Mouse (Mus musculus) bone marrow macrophage, adult 2 months (primary cell): Measurements from ENCODE around the gene Tsc22d4. TPM values are rescaled to one million over a fixed set of nuclear protein-coding genes. Genes with fewer than 3 reads are reported as not detected.
"Not testable (repeated sequence)": the region's sequence is repeated elsewhere in the genome, so short reads cannot be mapped to it uniquely, and the experiment has no call there.

Experiments used
- H3K27ac ChIP-seq: 2 replicates; pipeline ENCODE4 v1.5.1; 2012; ENCODE audit warnings: low read depth, low read length; ENCODE audit not compliant: insufficient read depth
- H3K4me1 ChIP-seq: 2 replicates; pipeline ENCODE4 v1.6.1; 2012; ENCODE audit warnings: low read length; ENCODE audit not compliant: control insufficient read depth, insufficient read depth
- H3K4me3 ChIP-seq: 2 replicates; pipeline ENCODE4 v1.5.1; 2012; ENCODE audit warnings: mild to moderate bottlenecking, low read length, moderate library complexity; ENCODE audit not compliant: insufficient read depth
- CTCF ChIP-seq: IDR thresholded peaks from 2 replicates; pipeline ENCODE4 v1.5.1; 2012; ENCODE audit warnings: low read depth, mild to moderate bottlenecking, low read length, moderate library complexity
- POLR2A ChIP-seq: IDR thresholded peaks from 2 replicates; pipeline ENCODE4 v1.6.1; 2012; ENCODE audit warnings: mild to moderate bottlenecking, low read depth, low read length, borderline replicate concordance
- polyA plus RNA-seq: library from polyadenylated mRNA; stranded (reverse); fragments of >200 nt; gene quantifications from 2 replicates; pipeline ENCODE4 v1.2.4, GENCODE M21; 2012; ENCODE audit not compliant: missing spikeins, insufficient read depth, insufficient read length

The Tsc22d4 gene
- polyA plus RNA-seq, 1 experiment = 179 TPM

DNA sequence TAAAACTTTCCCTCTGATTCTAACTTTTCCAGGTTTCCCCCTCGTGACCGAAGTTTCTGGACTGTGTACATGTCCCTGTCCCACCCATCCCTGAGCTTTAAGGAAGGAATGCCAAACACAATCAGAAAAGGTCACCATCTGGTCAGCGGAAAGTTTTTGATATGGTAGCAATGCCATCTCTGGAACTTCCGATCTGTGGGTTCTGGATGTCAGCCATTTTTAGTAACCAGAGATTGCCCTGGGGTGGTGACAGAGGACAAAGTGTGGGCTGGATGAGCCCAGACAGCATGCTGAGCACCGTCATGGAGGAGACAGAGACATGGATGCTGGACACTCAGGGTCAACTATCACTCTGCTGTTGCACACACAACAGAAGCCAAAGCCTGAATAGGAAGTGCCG is 26.4 kb upstream of the Tsc22d4 start:
- Histone ChIP-seq H3K4me1 (peaks cover 33% of the 10 kb centered on the region), H3K27ac (peak overlapping the region; percentile 11; the same call in 1 of the 2 replicates)
- TF ChIP-seq CTCF = no peak
- TF ChIP-seq POLR2A = no peak

DNA sequence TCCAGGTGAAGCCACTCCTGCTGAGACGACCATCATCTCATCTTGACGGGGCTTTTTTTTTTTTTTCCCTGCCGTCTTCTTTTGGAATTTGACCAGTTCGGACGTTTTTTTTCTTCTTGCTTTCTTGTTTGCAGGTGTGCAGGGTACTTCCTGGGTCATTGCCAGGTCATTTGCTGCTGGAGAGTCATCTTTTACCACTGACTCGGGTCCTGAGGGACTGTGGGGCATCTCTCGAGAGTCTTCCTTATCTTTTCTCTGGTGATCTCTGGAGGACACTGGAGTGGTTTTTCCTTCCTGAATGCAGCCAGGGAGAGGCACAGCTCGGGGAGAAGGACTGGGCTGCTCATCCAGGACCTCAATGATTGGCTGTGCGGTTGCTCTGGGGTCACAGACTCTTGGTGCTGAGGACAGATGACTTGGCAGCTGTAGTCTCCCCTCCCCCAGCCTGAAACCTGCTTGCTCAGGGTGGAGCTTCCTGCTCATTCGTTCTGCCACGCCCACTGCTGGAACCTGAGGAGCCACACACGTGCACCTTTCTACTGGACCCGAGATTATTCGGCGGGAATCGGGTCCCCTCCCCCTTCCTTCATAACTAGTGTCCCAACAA is 24.9 kb upstream of the Tsc22d4 start:
- H3K4me3 ChIP-seq, H3K27ac ChIP-seq: not testable (repeated sequence)
- peaks cover 34% of the 10 kb centered on the region for H3K4me1 ChIP-seq

More for the DNA sequence above, 26.4 kb upstream of the Tsc22d4 start:
- H3K4me3 ChIP-seq = no peak overlapping the region

DNA sequence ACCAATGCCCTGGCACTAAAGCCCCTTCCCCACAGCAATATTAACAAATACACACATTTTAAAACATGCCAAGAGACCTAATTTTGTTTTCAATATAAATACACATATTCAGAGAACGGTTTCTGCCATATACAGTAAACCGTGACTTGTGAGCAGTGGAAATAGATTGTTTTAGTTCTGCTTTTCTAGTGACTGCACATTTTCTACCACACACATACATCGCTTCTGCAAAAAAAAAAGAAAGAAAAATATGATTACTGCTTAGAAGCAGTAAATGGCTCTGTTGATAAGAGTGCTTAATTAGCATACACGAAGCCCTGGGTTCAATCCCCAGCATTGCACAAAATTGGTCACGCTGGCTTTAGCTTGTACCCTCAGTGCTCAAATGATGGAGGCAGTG is 21.7 kb upstream of the Tsc22d4 start:
- H3K4me1 ChIP-seq = peaks cover 17% of the 10 kb centered on the region
- H3K4me3 ChIP-seq = no peak overlapping the region
- H3K27ac ChIP-seq = no peak overlapping the region
- TF ChIP-seq CTCF (no peak), POLR2A (no peak)

DNA sequence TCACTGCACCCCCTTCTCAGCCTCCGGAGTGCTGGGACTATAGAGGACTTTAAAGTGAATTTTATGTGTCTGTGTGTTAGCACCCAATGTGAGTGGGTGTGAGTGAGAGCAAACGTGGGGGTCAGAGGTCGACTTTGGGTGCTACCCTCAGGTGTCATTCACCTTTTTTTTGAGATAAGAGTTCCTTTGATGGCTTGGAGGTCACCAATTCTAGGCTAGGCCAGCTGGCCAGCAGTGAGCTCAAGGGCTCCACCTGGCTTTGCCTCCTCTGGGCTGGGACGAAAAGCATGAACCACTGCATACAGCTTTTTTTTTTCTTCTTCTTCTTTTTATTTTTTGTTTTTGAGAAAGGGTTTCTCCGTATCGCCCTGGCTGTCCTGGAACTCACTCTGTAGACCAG is 18.8 kb upstream of the Tsc22d4 start:
- no peak overlapping the region for H3K4me3 ChIP-seq
- peaks cover 7% of the 10 kb centered on the region for H3K4me1 ChIP-seq
- no peak overlapping the region for H3K27ac ChIP-seq
- TF ChIP-seq CTCF (no peak), POLR2A (no peak)

DNA sequence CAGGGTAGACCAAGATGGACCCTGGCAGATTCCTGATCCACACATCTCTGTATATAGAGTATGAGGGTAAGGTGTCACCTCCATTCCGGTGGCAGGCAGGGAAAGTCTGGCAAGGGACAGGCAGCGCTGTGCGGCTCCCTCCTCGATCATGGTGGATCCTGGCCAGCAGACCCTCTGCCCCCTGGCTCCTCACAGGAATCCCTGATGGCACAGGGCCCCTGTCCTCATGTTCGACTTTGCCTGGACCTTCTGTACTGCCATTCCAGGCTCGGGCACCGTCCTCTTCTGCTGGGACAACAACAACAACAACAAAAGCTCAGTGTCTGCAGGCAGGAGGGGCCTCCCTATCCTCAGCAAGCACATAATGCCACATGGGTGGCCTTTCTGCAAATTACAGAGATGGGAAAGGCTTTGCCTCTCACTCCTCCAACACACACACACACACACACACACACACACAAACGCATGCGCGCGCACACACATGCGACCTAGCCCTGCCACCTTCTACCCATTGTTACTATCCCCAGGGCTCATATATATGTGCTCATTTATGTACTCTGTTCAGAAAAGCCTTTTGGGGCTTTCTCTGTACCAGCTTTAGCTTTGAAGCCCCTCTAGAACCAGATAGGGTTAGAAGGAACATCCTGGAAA is 11.8 kb upstream of the Tsc22d4 start:
- Histone ChIP-seq H3K4me1 (peaks cover 9% of the 10 kb centered on the region; the same call in 1 of the 2 replicates), H3K4me3 (no peak overlapping the region), H3K27ac (no peak overlapping the region)
- no peak for TF ChIP-seq POLR2A
- TF ChIP-seq CTCF = no peak

DNA sequence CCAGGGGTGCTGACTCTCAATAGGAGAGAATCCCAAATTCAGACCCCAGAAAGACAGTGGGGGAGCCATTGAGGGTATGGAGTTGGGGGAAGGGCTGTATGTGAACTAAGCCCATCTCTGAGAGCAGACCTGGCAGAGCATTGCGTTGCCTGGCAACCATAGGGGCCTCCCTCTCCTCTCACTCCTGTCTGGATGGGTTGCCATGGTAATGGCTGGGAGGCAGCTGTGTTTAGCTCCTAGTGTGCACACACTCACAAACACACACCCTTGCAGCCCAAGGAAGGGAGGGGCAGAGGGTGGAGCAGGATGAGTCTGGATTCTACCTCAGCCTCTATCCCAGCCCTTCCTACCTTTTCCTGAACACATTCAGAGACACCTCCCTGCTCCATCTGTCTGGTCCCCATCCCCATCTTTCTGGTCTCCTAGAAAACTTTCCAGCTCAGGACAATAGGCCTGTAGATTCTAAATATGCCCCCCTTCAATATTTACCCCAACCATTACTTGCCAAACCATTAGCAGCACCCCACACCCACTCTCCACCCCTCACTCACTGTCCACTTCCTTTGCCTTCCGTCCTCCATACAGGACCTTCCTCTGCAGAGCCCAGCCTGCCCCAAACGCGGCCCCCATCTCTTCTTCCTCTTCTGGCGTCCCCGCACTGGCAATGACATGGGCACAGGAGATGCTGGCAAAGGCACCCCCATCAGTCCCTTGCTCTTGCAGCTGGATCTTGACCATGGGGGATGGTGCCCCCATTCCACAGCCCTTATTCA is 11.1 kb upstream of the Tsc22d4 start:
- no peak for TF ChIP-seq CTCF
- TF ChIP-seq POLR2A = no peak
- no peak overlapping the region for H3K27ac ChIP-seq
- H3K4me3 ChIP-seq = no peak overlapping the region

DNA sequence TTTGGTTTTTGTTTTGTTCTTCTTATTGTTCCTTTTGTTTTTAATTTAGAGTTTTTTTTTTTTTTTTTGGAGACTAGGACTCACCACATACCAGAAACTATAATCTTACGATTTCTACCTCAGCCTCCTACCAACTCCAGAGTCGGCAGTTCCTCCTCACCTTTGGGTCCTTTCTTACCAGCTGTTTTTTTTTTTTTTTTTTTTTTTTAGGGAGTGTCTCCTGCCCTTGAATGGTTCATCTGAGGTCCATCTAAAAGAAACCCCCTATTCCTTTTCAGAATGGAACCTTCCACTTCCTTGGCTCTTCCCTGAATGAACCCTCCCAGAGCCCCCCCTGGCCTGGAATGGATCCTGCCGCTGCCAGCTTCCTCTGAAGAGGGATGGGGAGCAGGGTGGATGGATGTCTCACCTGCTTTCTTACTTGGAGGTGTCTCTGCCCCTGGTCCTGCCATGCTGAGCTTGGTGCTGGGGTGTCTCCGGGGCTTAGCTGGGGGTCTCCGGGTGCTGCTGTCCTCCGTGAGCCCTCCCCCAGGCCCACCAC is 8.1 kb upstream of the Tsc22d4 start:
- no peak overlapping the region for H3K27ac ChIP-seq
- H3K4me1 ChIP-seq = peaks cover 9% of the 10 kb centered on the region; the same call in 1 of the 2 replicates
- no peak overlapping the region for H3K4me3 ChIP-seq
- no peak for TF ChIP-seq POLR2A
- TF ChIP-seq CTCF = no peak

More for the DNA sequence above, 11.1 kb upstream of the Tsc22d4 start:
- peaks cover 9% of the 10 kb centered on the region; the same call in 1 of the 2 replicates for H3K4me1 ChIP-seq

DNA sequence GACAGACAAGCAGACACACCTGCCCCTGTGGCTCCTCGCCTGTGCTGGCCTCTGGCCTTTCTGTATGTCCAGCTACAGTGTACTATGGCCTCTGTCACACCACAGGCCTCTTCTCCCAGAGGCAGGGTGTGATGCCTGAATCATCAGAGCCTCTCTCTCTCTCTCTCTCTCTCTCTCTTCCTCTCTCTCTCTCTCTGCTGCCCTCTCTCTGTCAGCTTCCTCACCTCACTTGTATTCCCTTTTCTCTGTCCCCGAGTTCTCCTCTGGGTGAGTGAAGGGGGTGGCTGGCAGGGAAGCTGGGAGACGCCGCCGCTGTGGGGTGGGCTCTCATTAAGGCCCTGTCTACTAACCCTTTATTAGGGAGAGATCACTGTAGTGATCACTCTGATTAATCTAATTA is 7.0 kb upstream of the Tsc22d4 start:
- TF ChIP-seq CTCF = no peak
- TF ChIP-seq POLR2A = no peak
- no peak overlapping the region for H3K4me3 ChIP-seq
- peaks cover 9% of the 10 kb centered on the region; the same call in 1 of the 2 replicates for H3K4me1 ChIP-seq

DNA sequence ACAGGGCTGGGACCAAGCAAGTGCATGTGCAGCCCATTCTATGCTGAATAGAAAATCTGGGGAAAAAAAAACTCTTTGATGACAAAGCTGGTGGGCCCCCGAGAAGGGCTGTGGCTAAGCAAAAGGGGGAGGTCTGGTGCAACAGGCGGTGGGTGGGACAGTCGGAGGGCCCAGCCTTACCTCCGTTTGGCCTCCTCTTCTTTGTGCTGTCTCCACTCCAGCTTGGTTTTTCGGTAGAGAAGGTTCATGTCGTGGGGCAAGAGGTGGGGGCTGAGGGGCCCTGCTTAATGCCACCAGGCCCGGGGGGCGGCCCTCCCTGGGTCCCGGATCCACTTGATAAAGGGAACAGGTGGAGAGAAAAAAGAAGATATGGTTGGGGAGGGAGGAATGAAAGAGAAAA is 6.1 kb upstream of the Tsc22d4 start:
- Histone ChIP-seq H3K4me3 (no peak overlapping the region), H3K4me1 (peaks cover 9% of the 10 kb centered on the region), H3K27ac (no peak overlapping the region)
- no peak for TF ChIP-seq POLR2A
- no peak for TF ChIP-seq CTCF

More for the DNA sequence above, 7.0 kb upstream of the Tsc22d4 start:
- H3K27ac ChIP-seq = no peak overlapping the region

DNA sequence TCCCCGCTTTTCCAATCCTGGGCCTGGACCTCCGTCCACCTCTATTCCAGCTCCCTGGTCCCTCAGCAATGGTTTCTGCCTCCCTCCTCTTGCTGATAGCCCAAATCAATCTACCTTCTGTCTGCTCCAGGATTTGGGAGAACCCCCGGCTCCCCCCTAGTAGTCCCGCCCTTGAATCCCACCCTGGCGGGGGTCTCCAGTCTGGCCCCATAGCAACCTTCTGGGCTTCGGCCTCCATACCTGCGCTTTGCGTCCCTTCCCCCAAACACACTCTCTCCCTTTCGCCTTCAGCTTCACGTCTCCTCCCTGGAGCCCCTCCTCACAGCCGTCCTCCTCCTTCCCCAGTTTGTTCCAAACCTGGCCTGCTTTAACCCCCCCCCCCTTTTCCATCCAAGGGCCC is 5.0 kb upstream of the Tsc22d4 start:
- Histone ChIP-seq H3K27ac (no peak overlapping the region), H3K4me3 (peak overlapping the region; percentile 83; the same call in 1 of the 2 replicates), H3K4me1 (peaks cover 13% of the 10 kb centered on the region)
- no peak for TF ChIP-seq POLR2A
- no peak for TF ChIP-seq CTCF
